Mouse (Mus musculus) bone marrow, adult 2 months (tissue): ENCODE measurements around the gene Zfp865.

Source experiments
- CTCF ChIP-seq: fragments of 200-500 bp; IDR thresholded peaks from 2 replicates; pipeline ENCODE4 v1.5.1; 2011; ENCODE audit warnings: low read length, control low read depth; ENCODE audit not compliant: control insufficient read depth, insufficient read depth
- POLR2A ChIP-seq: fragments of 200-500 bp; IDR thresholded peaks from 2 replicates; pipeline ENCODE4 v1.6.1; 2011; ENCODE audit warnings: low read depth, mild to moderate bottlenecking, control low read depth, low read length, borderline replicate concordance; ENCODE audit not compliant: control insufficient read depth

DNA sequence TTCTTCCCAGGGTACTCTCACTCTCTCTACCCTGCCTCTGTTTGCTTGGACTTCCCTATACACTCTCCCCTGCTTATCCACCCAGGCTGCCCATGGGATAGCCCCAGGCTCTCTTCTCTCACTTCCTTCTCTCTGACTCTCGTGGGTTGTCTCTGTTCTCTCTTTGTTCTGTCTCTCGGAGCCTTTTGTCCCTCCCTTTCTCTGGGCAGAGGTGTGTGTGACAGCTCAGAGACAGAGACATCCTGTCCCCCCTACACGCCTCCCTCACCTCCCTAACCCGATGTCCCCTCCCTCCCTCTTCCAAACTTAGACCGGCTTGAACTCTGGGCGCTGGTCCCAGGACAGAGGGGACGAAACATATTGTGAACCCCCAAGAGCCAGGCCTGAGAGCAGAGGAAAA, 48.5 kb upstream of the Zfp865 start:
- no peak for TF ChIP-seq CTCF
- TF ChIP-seq POLR2A, result no peak
